Mouse (Mus musculus) intestine, embryonic 15.5 days (tissue): Measurements from ENCODE around the gene Hsp90ab1. TPM values are rescaled to one million over a fixed set of nuclear protein-coding genes. Genes with fewer than 3 reads are reported as not detected.
A peak's percentile ranks its signal among the peaks of the same experiment; 100 is the strongest.

Experiments used
- ATAC-seq: fragments of 200-750 bp; cut with Nextera tagmentation; 2 replicates; pipeline ENCODE4 v1.8.0; 2017; ENCODE audit warnings: moderate TSS enrichment, moderate library complexity
- H3K27ac ChIP-seq: fragments of 300-500 bp; sonication (generic); 2 replicates; pipeline ENCODE4 v1.5.1; 2015; ENCODE audit warnings: mild to moderate bottlenecking, inconsistent platforms
- H3K27me3 ChIP-seq: fragments of 300-500 bp; sonication (generic); replicated peaks from 2 replicates; pipeline ENCODE4 v1.6.1; 2015; ENCODE audit warnings: inconsistent platforms
- H3K36me3 ChIP-seq: fragments of 300-500 bp; sonication (generic); 2 replicates; pipeline ENCODE4 v1.6.1; 2015; ENCODE audit warnings: inconsistent platforms
- H3K4me1 ChIP-seq: fragments of 300-500 bp; sonication (generic); replicated peaks from 2 replicates; pipeline ENCODE4 v1.6.1; 2015; ENCODE audit warnings: inconsistent platforms
- H3K4me2 ChIP-seq: fragments of 300-500 bp; sonication (generic); replicated peaks from 2 replicates; pipeline ENCODE4 v1.6.1; 2015; ENCODE audit warnings: mild to moderate bottlenecking, inconsistent platforms
- H3K4me3 ChIP-seq: fragments of 300-500 bp; sonication (generic); replicated peaks from 2 replicates; pipeline ENCODE4 v1.5.1; 2015; ENCODE audit warnings: inconsistent platforms
- H3K9ac ChIP-seq: fragments of 300-500 bp; sonication (generic); 2 replicates; pipeline ENCODE4 v1.6.1; 2015; ENCODE audit warnings: inconsistent platforms
- H3K9me3 ChIP-seq: fragments of 300-500 bp; sonication (generic); 2 replicates; pipeline ENCODE4 v1.6.1; 2016; ENCODE audit warnings: inconsistent platforms
- WGBS: fragments of 180-500 bp; shearing (Covaris S2); methylation state at CpG from one replicate; pipeline ENCODE4 v1.1.7; 2015; 5-methylcytosine and 5-hydroxymethylcytosine counted together
- polyA plus RNA-seq: library from polyadenylated mRNA; unstranded; fragments of >200 nt; fragmentation: Nextera tagmentation; extraction: Ambion mirVana; gene quantifications from 2 replicates; pipeline ENCODE4 v1.2.1, GENCODE M21; 2015

Gene Hsp90ab1
- polyA plus RNA-seq, 1 experiment from 2014 or later: 1,578 TPM

DNA sequence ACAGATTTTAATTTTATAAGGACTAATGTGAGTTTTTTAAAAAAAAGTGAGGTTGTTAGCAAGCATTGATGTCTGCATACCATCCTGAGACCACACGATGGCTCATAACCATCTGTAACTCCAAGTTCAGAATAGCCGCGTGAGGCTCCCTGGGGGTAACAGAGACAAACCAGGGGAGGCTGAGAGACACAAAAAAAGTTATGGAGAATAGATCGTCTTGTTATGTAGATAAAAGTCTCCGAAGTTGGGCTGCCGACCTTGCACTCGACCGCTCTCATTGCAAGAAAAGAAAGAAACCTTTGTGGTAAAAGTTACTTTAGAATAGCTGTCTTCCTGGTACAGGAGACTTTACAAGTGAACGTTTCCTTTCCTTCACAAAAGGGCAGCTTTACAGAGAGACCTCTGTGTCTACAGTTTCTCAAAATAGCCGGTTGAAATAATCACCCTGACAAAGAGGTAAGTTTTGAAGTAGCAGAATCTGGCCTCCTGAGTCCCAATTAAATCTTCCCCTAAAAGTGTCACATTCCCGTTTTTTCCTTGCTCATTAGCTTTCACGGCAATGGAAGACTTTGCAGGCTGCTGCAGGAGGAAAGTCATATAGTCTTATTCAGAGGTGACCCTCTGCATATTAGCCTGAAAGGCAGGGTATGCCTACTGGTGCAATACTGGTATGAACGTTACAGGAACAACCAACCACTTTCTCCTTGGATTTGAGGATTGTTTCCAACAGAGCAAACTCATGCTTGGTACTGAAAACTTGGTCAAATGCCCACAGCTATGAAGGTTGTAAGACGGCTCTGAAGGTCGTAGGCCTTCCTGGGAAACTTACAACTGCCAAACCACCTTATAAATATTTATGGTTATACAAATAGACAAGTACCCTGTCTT is 34.2 kb upstream of the Hsp90ab1 start:
- Histone ChIP-seq H3K27me3 (no peaks in the 10 kb centered on the region), H3K9ac (no peak overlapping the region), H3K4me3 (no peak overlapping the region), H3K36me3 (no peaks in the 10 kb centered on the region), H3K27ac (no peak overlapping the region), H3K4me2 (no peak overlapping the region), H3K9me3 (no peaks in the 10 kb centered on the region), H3K4me1 (peaks cover 8% of the 10 kb centered on the region; the same call in 1 of the 2 replicates)
- WGBS: 77% methylated on average over 15 of the region's 15 CpGs
- ATAC-seq: no peak

DNA sequence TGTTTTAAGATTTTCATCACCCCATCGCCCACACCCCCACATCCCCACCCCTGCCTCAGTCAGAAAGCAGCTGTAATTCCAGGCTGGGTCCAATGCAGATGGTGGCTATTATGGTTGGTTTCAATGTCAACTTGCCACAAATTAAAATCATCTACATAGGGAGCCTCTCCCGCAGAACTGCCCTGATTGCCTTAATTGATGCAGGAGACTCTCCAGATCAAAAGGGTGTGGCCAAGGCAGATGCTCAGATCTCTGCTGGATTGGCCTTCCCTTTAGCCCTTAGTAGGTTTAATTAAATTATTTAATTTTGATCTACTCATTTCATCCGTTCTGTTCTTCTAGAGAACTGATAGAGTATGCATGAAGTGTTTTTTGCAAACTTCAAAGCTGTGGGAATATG is 29.9 kb upstream of the Hsp90ab1 start:
- ATAC-seq: no peak

DNA sequence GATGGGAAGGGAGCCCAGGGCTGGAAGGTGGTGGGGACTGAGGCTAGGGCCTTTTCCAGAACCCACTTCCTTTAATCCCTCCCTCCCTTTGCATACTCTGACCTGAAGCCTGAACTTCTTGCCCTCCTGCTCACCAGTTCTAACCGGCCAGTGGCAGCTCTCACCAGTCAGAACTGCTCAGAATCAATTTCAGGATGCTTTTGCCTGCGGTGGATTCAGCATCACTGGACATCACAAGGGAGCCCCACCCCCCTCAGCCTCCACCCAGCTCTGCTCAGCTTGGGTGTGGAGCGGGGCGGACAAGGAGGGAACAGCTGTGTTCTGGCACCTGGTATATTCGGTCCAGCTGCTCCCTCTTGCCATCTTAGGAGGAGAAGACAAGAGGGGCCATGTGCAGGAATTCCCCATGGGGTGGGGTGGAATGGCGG is 28.8 kb upstream of the Hsp90ab1 start, which contains the start of gene Mymx:
Mymx (minus strand) TSS at position 226 of the 428 bp plus-strand sequence.
- Histone ChIP-seq H3K36me3 (no peaks in the 10 kb centered on the region), H3K27me3 (no peaks in the 10 kb centered on the region; the same call in 1 of the 2 replicates), H3K4me2 (peak within 1 kb of the TSS; percentile 41), H3K27ac (no peak within 1 kb of the TSS; the same call in 1 of the 2 replicates), H3K9me3 (no peaks in the 10 kb centered on the region), H3K4me3 (0 out of 2 replicates have a peak within 1 kb of the TSS, but pooled peaks have one; percentile 1), H3K9ac (0 out of 2 replicates have a peak within 1 kb of the TSS, but pooled peaks have one; percentile 20), H3K4me1 (peaks cover 42% of the 10 kb centered on the region)
- WGBS: 39% methylated on average over 6 of the region's 6 CpGs
- ATAC-seq: no peak

More for the DNA sequence above, 29.9 kb upstream of the Hsp90ab1 start:
- WGBS: 92% methylated on average over 3 of the region's 3 CpGs
- no peak overlapping the region for H3K27ac ChIP-seq
- H3K27me3 ChIP-seq: no peaks in the 10 kb centered on the region; the same call in 1 of the 2 replicates
- no peak overlapping the region for H3K4me2 ChIP-seq
- peaks cover 36% of the 10 kb centered on the region for H3K4me1 ChIP-seq
- no peak overlapping the region for H3K9ac ChIP-seq
- H3K36me3 ChIP-seq: no peaks in the 10 kb centered on the region
- H3K4me3 ChIP-seq: no peak overlapping the region
- no peaks in the 10 kb centered on the region for H3K9me3 ChIP-seq

DNA sequence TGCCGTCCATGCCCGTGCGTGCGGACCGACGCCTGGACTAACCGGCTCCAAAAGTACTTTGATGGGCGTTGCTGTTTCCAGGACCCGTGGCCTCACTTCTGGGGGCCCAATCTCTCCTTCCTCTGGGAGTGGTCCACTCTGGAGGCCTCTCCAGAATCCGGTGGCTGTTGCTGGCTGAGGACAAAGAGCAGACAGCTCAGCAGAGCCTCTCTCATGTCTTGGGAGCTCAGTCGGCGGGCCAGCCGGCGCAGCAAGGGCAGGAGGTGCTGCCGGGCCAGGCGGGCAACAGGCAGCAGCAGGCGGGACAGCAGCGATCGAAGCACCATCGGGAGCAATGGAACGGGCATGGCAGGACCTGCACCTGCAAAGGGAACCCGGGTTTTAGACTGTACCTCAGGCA is 28.3 kb upstream of the Hsp90ab1 start:
- ATAC-seq: peak; percentile 26
- no peaks in the 10 kb centered on the region; the same call in 1 of the 2 replicates for H3K27me3 ChIP-seq

DNA sequence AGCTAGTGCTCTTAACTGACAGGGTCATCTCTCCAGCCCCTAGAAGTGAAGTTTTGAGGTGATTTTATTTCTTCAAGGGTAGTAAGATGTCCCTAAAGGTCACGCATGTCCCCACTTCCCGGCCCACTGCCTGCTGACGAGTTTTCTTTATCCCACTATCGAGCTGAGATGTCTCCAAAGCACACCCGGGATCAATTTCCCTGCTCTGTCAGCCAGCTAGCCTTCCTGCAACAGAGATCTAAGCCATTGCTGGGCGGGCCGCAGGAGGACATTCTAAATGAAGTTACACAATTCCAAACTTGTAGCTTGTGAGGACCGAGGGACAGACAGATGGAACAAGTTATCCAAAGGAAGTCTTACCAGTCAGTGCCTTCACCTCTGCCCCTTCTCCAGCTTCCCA is 27.2 kb upstream of the Hsp90ab1 start:
- Histone ChIP-seq H3K4me2 (0 out of 2 replicates have a peak overlapping the region, but pooled peaks have one; percentile 70), H3K27ac (0 out of 2 replicates have a peak overlapping the region, but pooled peaks have one; percentile 64), H3K36me3 (no peaks in the 10 kb centered on the region), H3K4me3 (no peak overlapping the region), H3K4me1 (peaks cover 59% of the 10 kb centered on the region), H3K27me3 (no peaks in the 10 kb centered on the region; the same call in 1 of the 2 replicates), H3K9ac (no peak overlapping the region), H3K9me3 (no peaks in the 10 kb centered on the region)
- WGBS: 77% methylated on average over 8 of the region's 8 CpGs
- ATAC-seq: no peak

More for the DNA sequence above, 28.3 kb upstream of the Hsp90ab1 start:
- peak overlapping the region; percentile 41 for H3K4me2 ChIP-seq
- H3K4me3 ChIP-seq: 0 out of 2 replicates have a peak overlapping the region, but pooled peaks have one; percentile 1
- no peaks in the 10 kb centered on the region for H3K9me3 ChIP-seq
- 20% methylated on average over 22 of the region's 22 CpGs for WGBS
- no peak overlapping the region; the same call in 1 of the 2 replicates for H3K27ac ChIP-seq
- H3K36me3 ChIP-seq: no peaks in the 10 kb centered on the region
- 0 out of 2 replicates have a peak overlapping the region, but pooled peaks have one; percentile 20 for H3K9ac ChIP-seq
- peaks cover 48% of the 10 kb centered on the region for H3K4me1 ChIP-seq

DNA sequence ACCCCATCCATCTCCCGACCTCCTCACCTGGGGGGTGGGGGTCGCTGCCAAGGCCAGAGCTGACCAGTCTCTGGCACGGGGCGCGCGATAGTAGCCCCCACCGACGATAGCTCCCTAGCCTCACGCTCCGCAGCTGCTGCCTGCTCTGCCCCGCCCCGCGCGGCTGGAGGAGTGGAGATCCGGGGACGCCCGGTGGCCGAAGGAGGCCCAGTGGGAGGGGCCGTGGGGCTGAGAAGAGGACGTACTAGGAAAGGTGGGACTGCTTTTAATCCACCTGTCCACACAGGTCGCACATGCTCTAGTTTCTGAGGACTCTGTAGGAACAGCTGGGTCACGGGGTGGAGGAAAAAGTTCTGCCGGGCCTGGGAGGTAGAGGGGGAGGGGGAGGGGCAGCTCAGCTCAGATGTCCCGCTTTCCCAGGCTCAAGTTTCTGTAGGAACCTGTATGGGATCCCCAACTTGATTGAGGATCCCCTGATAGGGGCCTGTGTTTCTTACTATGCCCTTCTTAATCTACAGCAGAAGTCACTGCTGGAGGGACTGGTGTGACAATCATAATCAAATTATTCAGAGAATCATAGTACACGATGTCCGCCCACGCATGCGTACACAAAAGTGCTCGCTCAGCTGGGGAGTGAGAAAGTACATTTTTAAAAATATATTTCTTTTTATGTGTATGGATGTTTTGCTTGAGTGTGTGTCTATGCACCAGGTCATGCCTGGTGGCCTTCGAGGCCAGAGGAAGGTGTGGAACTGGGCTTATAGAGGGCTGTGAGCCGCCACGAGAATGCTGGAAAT is 26.6 kb upstream of the Hsp90ab1 start, which contains the start of gene Slc29a1:
Slc29a1 (minus strand) TSS at position 161 of the 797 bp plus-strand sequence.
- peak; percentile 56 for ATAC-seq
- H3K4me1 ChIP-seq: peaks cover 65% of the 10 kb centered on the region
- H3K27me3 ChIP-seq: no peaks in the 10 kb centered on the region; the same call in 1 of the 2 replicates
- no peaks in the 10 kb centered on the region for H3K36me3 ChIP-seq
- no peaks in the 10 kb centered on the region for H3K9me3 ChIP-seq
- H3K4me2 ChIP-seq: peak within 1 kb of the TSS; percentile 70
- peak within 1 kb of the TSS; percentile 29 for H3K9ac ChIP-seq
- peak within 1 kb of the TSS; percentile 31 for H3K4me3 ChIP-seq
- peak within 1 kb of the TSS; percentile 64; the same call in 1 of the 2 replicates for H3K27ac ChIP-seq
- 18% methylated on average over 32 of the region's 32 CpGs for WGBS

DNA sequence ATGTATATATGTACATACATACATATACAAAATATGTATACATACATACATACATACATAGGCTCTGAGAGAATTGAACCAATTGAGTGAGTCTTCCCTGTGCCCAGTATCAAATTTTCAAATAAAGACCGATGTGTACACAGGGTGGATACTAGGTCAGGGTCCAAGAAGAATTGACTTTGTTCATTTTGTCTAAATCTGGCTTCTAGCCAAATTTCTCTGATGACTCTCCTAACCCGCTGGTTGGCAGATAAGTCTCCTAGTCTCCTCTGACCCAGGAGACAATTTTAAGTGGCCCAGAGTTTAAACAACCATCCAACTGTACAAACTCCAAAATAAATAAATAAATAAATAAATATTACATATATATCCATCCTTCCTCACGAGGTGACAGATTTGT is 25.8 kb upstream of the Hsp90ab1 start:
- H3K4me3 ChIP-seq: peak overlapping the region; percentile 31
- peak; percentile 50 for ATAC-seq
- H3K36me3 ChIP-seq: no peaks in the 10 kb centered on the region
- H3K9me3 ChIP-seq: no peaks in the 10 kb centered on the region
- H3K27ac ChIP-seq: peak overlapping the region; percentile 64; the same call in 1 of the 2 replicates
- peak overlapping the region; percentile 70 for H3K4me2 ChIP-seq
- H3K9ac ChIP-seq: no peak overlapping the region; the same call in 1 of the 2 replicates
- 22% methylated on average over 3 of the region's 3 CpGs for WGBS
- peaks cover 72% of the 10 kb centered on the region for H3K4me1 ChIP-seq
- H3K27me3 ChIP-seq: no peaks in the 10 kb centered on the region; the same call in 1 of the 2 replicates

DNA sequence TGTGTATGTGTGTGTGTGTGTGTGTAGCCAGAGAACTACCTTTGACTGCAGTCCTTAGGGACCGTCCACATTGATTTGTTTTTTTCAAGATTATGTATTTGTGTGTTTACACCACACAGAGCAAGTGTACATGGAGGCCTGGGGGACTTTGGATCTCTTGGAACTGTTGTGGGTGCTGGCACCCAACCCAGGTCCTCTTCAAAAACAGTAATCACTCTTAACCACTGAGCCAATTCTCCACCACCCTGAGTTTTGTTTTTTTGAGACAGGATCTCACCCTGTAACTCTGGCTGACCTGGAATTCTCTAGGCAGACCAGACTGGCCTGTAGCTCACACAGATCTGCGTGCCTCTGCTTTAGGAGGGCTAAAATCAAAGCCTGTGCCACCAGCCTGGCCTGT is 25.3 kb upstream of the Hsp90ab1 start:
- Histone ChIP-seq H3K4me3 (no peak overlapping the region), H3K36me3 (no peaks in the 10 kb centered on the region), H3K9ac (no peak overlapping the region), H3K27ac (0 out of 2 replicates have a peak overlapping the region, but pooled peaks have one; percentile 17), H3K4me1 (peaks cover 78% of the 10 kb centered on the region), H3K4me2 (peak overlapping the region; percentile 27; the same call in 1 of the 2 replicates), H3K9me3 (no peaks in the 10 kb centered on the region), H3K27me3 (no peaks in the 10 kb centered on the region; the same call in 1 of the 2 replicates)
- 89% methylated on average over 2 of the region's 2 CpGs for WGBS
- no peak for ATAC-seq

DNA sequence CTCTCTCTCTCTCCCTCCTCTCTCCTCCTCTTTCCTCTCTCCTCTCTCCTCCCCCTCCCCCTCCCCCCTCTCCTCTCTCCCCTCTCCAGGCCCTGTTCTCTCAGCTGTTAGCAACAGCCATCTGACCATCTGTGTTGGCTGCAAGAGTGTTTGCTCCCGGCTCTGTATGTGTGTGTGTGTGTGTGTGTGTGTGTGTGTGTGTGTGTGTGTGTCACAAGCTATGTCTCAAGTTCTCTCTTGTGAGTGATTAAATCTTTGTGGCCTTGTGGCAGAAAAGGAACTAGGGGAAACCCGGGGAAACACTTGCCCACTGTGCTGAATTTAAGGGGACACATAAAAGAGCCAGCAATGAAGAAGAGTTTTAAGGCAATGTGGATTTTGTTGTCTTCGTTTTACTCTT is 24.7 kb upstream of the Hsp90ab1 start:
- no peak for ATAC-seq
- 0 out of 2 replicates have a peak overlapping the region, but pooled peaks have one; percentile 32 for H3K27ac ChIP-seq
- 24% methylated on average over 3 of the region's 3 CpGs for WGBS

DNA sequence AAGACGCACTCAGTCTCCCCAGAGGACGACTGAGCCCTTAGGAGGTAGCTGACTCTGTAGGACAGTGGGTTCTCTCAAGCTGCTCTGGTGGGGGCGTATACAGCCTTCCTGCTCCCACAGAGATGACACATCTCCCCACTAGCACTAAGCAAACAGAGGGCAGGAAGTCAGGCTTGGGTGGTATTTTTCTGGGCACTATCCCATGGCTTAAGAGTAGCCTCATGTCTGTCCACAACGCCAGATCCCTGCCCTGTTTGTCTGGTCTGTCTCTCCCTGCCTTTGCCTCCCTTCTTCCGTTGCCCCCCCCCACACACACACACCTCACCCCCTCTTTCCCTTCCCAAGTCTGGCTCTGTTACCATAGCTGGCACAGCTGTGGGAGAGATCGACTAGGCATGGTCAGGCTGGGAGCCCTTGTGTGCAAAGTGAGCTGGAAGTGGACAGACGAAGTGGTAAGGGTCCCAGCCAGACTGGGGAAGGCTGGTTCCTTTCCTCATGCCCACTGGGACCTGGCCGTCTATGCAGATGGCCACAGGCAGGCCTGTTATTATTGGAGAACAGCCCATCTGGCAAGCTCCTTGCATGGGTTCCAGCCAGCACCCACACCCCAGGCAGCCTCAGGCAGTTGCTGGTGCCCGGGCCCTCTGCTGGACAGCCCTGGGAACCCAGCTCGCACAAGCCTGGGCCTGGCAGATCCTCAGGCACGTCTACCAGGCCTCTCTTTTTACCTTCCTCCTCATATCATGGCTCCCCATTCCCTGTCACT is 23.7 kb upstream of the Hsp90ab1 start:
- Histone ChIP-seq H3K27me3 (no peaks in the 10 kb centered on the region; the same call in 1 of the 2 replicates), H3K9me3 (no peaks in the 10 kb centered on the region), H3K4me2 (no peak overlapping the region), H3K4me3 (no peak overlapping the region), H3K4me1 (peaks cover 87% of the 10 kb centered on the region), H3K9ac (no peak overlapping the region), H3K27ac (peak overlapping the region; percentile 22; the same call in 1 of the 2 replicates), H3K36me3 (no peaks in the 10 kb centered on the region)
- 41% methylated on average over 11 of the region's 11 CpGs for WGBS
- 0 out of 2 replicates have a peak, but pooled peaks have one; percentile 26 for ATAC-seq

More for the DNA sequence above, 24.7 kb upstream of the Hsp90ab1 start:
- no peak overlapping the region for H3K4me3 ChIP-seq
- peaks cover 83% of the 10 kb centered on the region for H3K4me1 ChIP-seq
- no peaks in the 10 kb centered on the region; the same call in 1 of the 2 replicates for H3K27me3 ChIP-seq
- no peak overlapping the region for H3K9ac ChIP-seq
- no peaks in the 10 kb centered on the region for H3K36me3 ChIP-seq
- H3K4me2 ChIP-seq: no peak overlapping the region
- no peaks in the 10 kb centered on the region for H3K9me3 ChIP-seq
